Mouse (Mus musculus): ENCODE data around the gene Tmem121b.

Tmem121b gene

GRCm38 (mm10) chr6:120465393-120465792 is 28.2 kb downstream of the Tmem121b start:
- no peak for DNase-seq (ENCODE audit: low spot score in 2 of 2)

GRCm38 (mm10) chr6:120464406-120464939 is 29.1 kb downstream of the Tmem121b start:
- no peak for DNase-seq (ENCODE audit: low spot score in 2 of 2)

- peak in 1 of 2 experiments; percentile 44 for DNase-seq (ENCODE audit: low spot score in 2 of 2)
Measured at GRCm38 (mm10) chr6:120463884-120464283, 29.7 kb downstream of the Tmem121b start.

- peak in 1 of 2 experiments; percentile 56 for DNase-seq (ENCODE audit: low spot score in 2 of 2)
Measured at GRCm38 (mm10) chr6:120463086-120463871, 30.3 kb downstream of the Tmem121b start, which contains the start of gene Il17ra. Gene Il17ra (plus strand): TSS chr6:120463247.

GRCm38 (mm10) chr6:120462251-120462650 is 31.4 kb downstream of the Tmem121b start:
- DNase-seq (ENCODE audit: low spot score in 2 of 2) = no peak

GRCm38 (mm10) chr6:120461217-120461616 is 32.4 kb downstream of the Tmem121b start:
- no peak for DNase-seq (ENCODE audit: low spot score in 2 of 2)

GRCm38 (mm10) chr6:120457751-120458150 is 35.9 kb downstream of the Tmem121b start:
- DNase-seq (ENCODE audit: low spot score in 2 of 2) = no peak

GRCm38 (mm10) chr6:120457074-120457473 is 36.5 kb downstream of the Tmem121b start:
- DNase-seq (ENCODE audit: low spot score in 2 of 2) = no peak

GRCm38 (mm10) chr6:120454627-120455077 is 39.0 kb downstream of the Tmem121b start:
- no peak for DNase-seq (ENCODE audit: low spot score in 2 of 2)

GRCm38 (mm10) chr6:120453556-120453955 is 40.1 kb downstream of the Tmem121b start:
- DNase-seq (ENCODE audit: low spot score in 2 of 2) = no peak

- no peak for DNase-seq (ENCODE audit: low spot score in 2 of 2)
Measured at GRCm38 (mm10) chr6:120453103-120453445, 40.5 kb downstream of the Tmem121b start.

- no peak for DNase-seq (ENCODE audit: low spot score in 2 of 2)
Measured at GRCm38 (mm10) chr6:120452384-120453102, 41.1 kb downstream of the Tmem121b start.

GRCm38 (mm10) chr6:120450208-120450607 is 43.4 kb downstream of the Tmem121b start:
- no peak for DNase-seq (ENCODE audit: low spot score in 2 of 2)

- DNase-seq (ENCODE audit: low spot score in 2 of 2) = no peak
Measured at GRCm38 (mm10) chr6:120443363-120444355, 49.9 kb downstream of the Tmem121b start.

- no peak for DNase-seq (ENCODE audit: low spot score in 2 of 2)
Measured at GRCm38 (mm10) chr6:120442171-120442749, 51.3 kb downstream of the Tmem121b start.

All from right cerebral cortex, postnatal 10 days (tissue).